Mouse (Mus musculus): Measurements from ENCODE around the gene Ptpru.

DNA sequence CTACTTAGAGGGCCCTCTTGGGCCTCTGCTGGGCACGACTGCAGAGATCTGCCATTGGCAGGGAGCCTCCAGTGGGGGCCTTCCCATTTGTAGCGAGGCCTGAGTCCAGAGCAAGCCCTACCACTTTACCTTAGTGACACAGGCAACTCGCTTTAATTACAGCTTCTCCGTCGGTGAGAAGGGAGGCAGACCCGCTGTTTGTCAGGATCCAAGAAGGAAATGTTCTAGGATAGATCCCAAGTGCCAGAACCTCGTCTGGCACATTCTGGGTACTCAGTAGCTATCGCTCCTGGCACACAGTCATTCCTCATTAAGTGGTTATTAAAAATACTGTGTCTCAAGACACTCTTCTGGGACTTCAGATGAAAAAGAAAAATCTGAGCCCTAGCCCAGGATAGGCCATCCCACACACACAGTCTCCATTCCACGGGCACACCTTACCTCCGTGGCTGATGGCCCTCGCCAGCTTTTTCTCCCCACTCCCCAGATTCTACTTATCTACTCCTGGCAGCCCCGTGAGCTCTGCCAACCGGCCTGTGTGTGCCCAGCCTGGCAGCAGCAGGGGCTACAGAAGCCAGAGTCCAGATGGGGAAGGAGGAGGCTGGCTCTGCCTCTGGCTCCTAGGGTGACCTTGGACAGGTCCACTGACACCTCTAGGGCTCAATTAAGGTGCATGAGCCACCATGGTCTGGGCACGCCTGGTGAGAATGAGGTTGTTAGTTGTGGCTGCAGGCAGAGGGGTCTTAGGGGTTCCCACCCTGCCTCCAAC, 41.6 kb downstream of the Ptpru start:
- TF ChIP-seq POLR2A (IDR thresholded peaks at IDR 0.05; ENCODE audit: borderline replicate concordance, low read depth, low read length): no peak
- TF ChIP-seq CTCF (IDR thresholded peaks at IDR 0.05; ENCODE audit: low read depth, low read length): no peak

All from bone marrow macrophage, adult 2 months (primary cell).